Mouse (Mus musculus): ENCODE results near the gene Atp10b.

- TF ChIP-seq GATA1 (IDR thresholded peaks at IDR 0.05; ENCODE audit: low read length) (no peak), TAL1 (IDR thresholded peaks at IDR 0.05; ENCODE audit: low read length) (no peak)
These were observed 6.9 kb upstream of the Atp10b start for GRCm38 (mm10) chr11:43142811-43143210.
